Mouse (Mus musculus) CH12.LX (cell line): ENCODE measurements around the gene Hoxc4. TPM values are rescaled to one million over a fixed set of nuclear protein-coding genes. Genes with fewer than 3 reads are reported as not detected.

Experiments
- DNase-seq: peaks from one replicate; pipeline ENCODE4 v3.0.0-alpha.2; 2013; ENCODE audit errors: extremely low read depth
- H3K27ac ChIP-seq: 2 replicates; pipeline ENCODE4 v1.5.1; 2012; ENCODE audit warnings: low read depth, mild to moderate bottlenecking, control low read depth, moderate library complexity; ENCODE audit not compliant: insufficient read depth
- H3K27me3 ChIP-seq: replicated peaks from 2 replicates; pipeline ENCODE3; 2012; ENCODE audit warnings: inconsistent platforms
- H3K36me3 ChIP-seq, 2 experiments: replicated peaks in 1 of 2; 2 replicates each; pipeline versions ENCODE3 to v1.6.1; 2012; ENCODE audit warnings: inconsistent platforms in 1 of 2, low read length in 1 of 2, mild to moderate bottlenecking in 1 of 2, mixed read lengths in 1 of 2, moderate library complexity in 1 of 2; ENCODE audit not compliant: control insufficient read depth in 1 of 2, insufficient read depth in 1 of 2
- H3K4me1 ChIP-seq, 2 experiments: 2 replicates each; pipeline ENCODE4 v1.6.1; 2012; ENCODE audit warnings: inconsistent platforms in 1 of 2, moderate library complexity in 1 of 2; ENCODE audit not compliant: insufficient read depth in 2 of 2, control insufficient read depth in 1 of 2
- H3K4me2 ChIP-seq: 2 replicates; pipeline ENCODE4 v1.6.1; 2012; ENCODE audit warnings: low read depth, mild to moderate bottlenecking, control low read depth; ENCODE audit not compliant: poor library complexity, insufficient read depth, severe bottlenecking
- H3K4me3 ChIP-seq, 3 experiments: fragments of 150-350 bp in 1 of 3; sonication (generic) in 1 of 3; replicated peaks in 1 of 3; 2 replicates each; pipeline versions ENCODE3 to v1.5.1; 2011 to 2012; ENCODE audit warnings: low read depth in 2 of 3, low read length in 2 of 3, mild to moderate bottlenecking in 2 of 3, moderate library complexity in 2 of 3, control low read depth in 1 of 3, improper control_type of control experiment in 1 of 3, inconsistent platforms in 1 of 3, mixed read lengths in 1 of 3; ENCODE audit not compliant: poor library complexity in 1 of 3
- H3K79me2 ChIP-seq: replicated peaks from 2 replicates; pipeline ENCODE4 v1.6.1; 2012; ENCODE audit warnings: mild to moderate bottlenecking, moderate library complexity; ENCODE audit not compliant: control insufficient read depth, poor library complexity, insufficient read depth, severe bottlenecking; ENCODE audit errors: extremely low read depth
- H3K9ac ChIP-seq: 2 replicates; pipeline ENCODE4 v1.6.1; 2012; ENCODE audit warnings: low read depth, mild to moderate bottlenecking, control low read depth, moderate library complexity; ENCODE audit not compliant: insufficient read depth
- H3K9me3 ChIP-seq: replicated peaks from 2 replicates; pipeline ENCODE3; 2012; ENCODE audit warnings: low read length, inconsistent platforms, mixed read lengths
- BHLHE40 ChIP-seq: IDR thresholded peaks from 2 replicates; pipeline ENCODE4 v1.6.1; 2011; ENCODE audit warnings: mild to moderate bottlenecking, low read depth, low read length, improper control_type of control experiment
- CHD2 ChIP-seq: IDR thresholded peaks from 2 replicates; pipeline ENCODE4 v1.6.1; 2011; ENCODE audit warnings: low read length, improper control_type of control experiment
- CTCF ChIP-seq, 2 experiments: IDR thresholded peaks in 1 of 2; conservative IDR thresholded peaks in 1 of 2; 2 replicates each; pipeline ENCODE4 v1.5.1; 2011 to 2012; ENCODE audit warnings: low read depth in 2 of 2, low read length in 2 of 2, improper control_type of control experiment in 1 of 2, inconsistent platforms in 1 of 2, mild to moderate bottlenecking in 1 of 2, moderate library complexity in 1 of 2
- E2F4 ChIP-seq: IDR thresholded peaks from 2 replicates; pipeline ENCODE4 v1.6.1; 2011; ENCODE audit warnings: low read depth, low read length, improper control_type of control experiment; ENCODE audit not compliant: insufficient replicate concordance
- EP300 ChIP-seq: IDR thresholded peaks from 2 replicates; pipeline ENCODE4 v1.6.1; 2011; ENCODE audit warnings: low read length, improper control_type of control experiment
- HCFC1 ChIP-seq: IDR thresholded peaks from 2 replicates; pipeline ENCODE4 v1.6.1; 2012; ENCODE audit warnings: low read depth, mild to moderate bottlenecking, inconsistent platforms, low read length, improper control_type of control experiment
- IRF4 ChIP-seq: IDR thresholded peaks from 2 replicates; pipeline ENCODE4 v1.6.1; 2014; ENCODE audit warnings: low read depth, mild to moderate bottlenecking, inconsistent platforms, low read length, improper control_type of control experiment
- JUN ChIP-seq: IDR thresholded peaks from 2 replicates; pipeline ENCODE4 v1.6.1; 2011; ENCODE audit warnings: low read depth, mild to moderate bottlenecking, low read length, improper control_type of control experiment, moderate library complexity; ENCODE audit not compliant: insufficient read depth
- KAT2A ChIP-seq: IDR thresholded peaks from 2 replicates; pipeline ENCODE4 v1.6.1; 2012; ENCODE audit warnings: low read length, improper control_type of control experiment, inconsistent platforms; ENCODE audit not compliant: insufficient replicate concordance
- MAFK ChIP-seq: IDR thresholded peaks from 2 replicates; pipeline ENCODE4 v1.6.1; 2011; ENCODE audit warnings: low read length, improper control_type of control experiment; ENCODE audit not compliant: insufficient replicate concordance
- MAX ChIP-seq: IDR thresholded peaks from 2 replicates; pipeline ENCODE4 v1.6.1; 2011; ENCODE audit warnings: low read length, improper control_type of control experiment
- MAZ ChIP-seq: IDR thresholded peaks from 2 replicates; pipeline ENCODE4 v1.6.1; 2012; ENCODE audit warnings: low read depth, mild to moderate bottlenecking, inconsistent platforms, low read length, improper control_type of control experiment, moderate library complexity
- MEF2A ChIP-seq: IDR thresholded peaks from 2 replicates; pipeline ENCODE4 v1.6.1; 2014; ENCODE audit warnings: low read depth, mild to moderate bottlenecking, inconsistent platforms, low read length, improper control_type of control experiment, borderline replicate concordance
- MXI1 ChIP-seq: IDR thresholded peaks from 2 replicates; pipeline ENCODE4 v1.6.1; 2011; ENCODE audit warnings: mild to moderate bottlenecking, low read depth, low read length, improper control_type of control experiment
- NELFE ChIP-seq: IDR thresholded peaks from 2 replicates; pipeline ENCODE4 v1.6.1; 2011; ENCODE audit warnings: low read depth, low read length, improper control_type of control experiment
- NRF1 ChIP-seq: IDR thresholded peaks from 2 replicates; pipeline ENCODE4 v1.6.1; 2014; ENCODE audit warnings: low read depth, mild to moderate bottlenecking, inconsistent platforms, low read length, improper control_type of control experiment, moderate library complexity
- PAX5 ChIP-seq: IDR thresholded peaks from 2 replicates; pipeline ENCODE4 v1.6.1; 2012; ENCODE audit warnings: low read length, inconsistent platforms, mixed read lengths
- POLR2A ChIP-seq: IDR thresholded peaks from 2 replicates; pipeline ENCODE4 v1.6.1; 2011; ENCODE audit warnings: low read depth, mild to moderate bottlenecking, improper control_type of control experiment, low read length
- RAD21 ChIP-seq: IDR thresholded peaks from 2 replicates; pipeline ENCODE4 v1.6.1; 2011; ENCODE audit warnings: low read depth, mild to moderate bottlenecking, low read length, improper control_type of control experiment, moderate library complexity
- SMC3 ChIP-seq: IDR thresholded peaks from 2 replicates; pipeline ENCODE4 v1.6.1; 2011; ENCODE audit warnings: low read depth, low read length, improper control_type of control experiment
- TBP ChIP-seq: conservative IDR thresholded peaks from 2 replicates; pipeline ENCODE4 v1.6.1; 2011; ENCODE audit warnings: low read depth, low read length, improper control_type of control experiment
- USF1 ChIP-seq: IDR thresholded peaks from 2 replicates; pipeline ENCODE4 v1.6.1; 2014; ENCODE audit warnings: low read depth, mild to moderate bottlenecking, inconsistent platforms, low read length, improper control_type of control experiment
- ZC3H11A ChIP-seq: IDR thresholded peaks from 2 replicates; pipeline ENCODE4 v1.6.1; 2012; ENCODE audit warnings: low read depth, mild to moderate bottlenecking, inconsistent platforms, low read length, improper control_type of control experiment
- ZKSCAN1 ChIP-seq: IDR thresholded peaks from 2 replicates; pipeline ENCODE4 v1.6.1; 2012; ENCODE audit warnings: low read depth, inconsistent platforms, low read length, improper control_type of control experiment, borderline replicate concordance
- ZMIZ1 ChIP-seq: IDR thresholded peaks from 2 replicates; pipeline ENCODE4 v1.6.1; 2012; ENCODE audit warnings: low read depth, mild to moderate bottlenecking, inconsistent platforms, low read length, improper control_type of control experiment
- ZNF384 ChIP-seq: IDR thresholded peaks from 2 replicates; pipeline ENCODE4 v1.6.1; 2012; ENCODE audit warnings: low read depth, low read length, improper control_type of control experiment, inconsistent platforms
- dilution Hi-C: fragments of 300-500 bp; cut with MboI; formaldehyde crosslinking; loops from 2 replicates; pipeline ENCODE4 v1.14.3; 2020; ENCODE audit warnings: low sequenced_read_pairs; ENCODE audit not compliant: extremely low pct_unique_long_range_greater_than_20kb, extremely low pct_ligation_motif_present
- in situ Hi-C: fragments of 300-500 bp; cut with MboI; formaldehyde crosslinking; loops from 3 replicates; pipeline ENCODE4 v1.14.3; 2019; ENCODE audit warnings: low sequenced_read_pairs, low pct_ligation_motif_present, low pct_unique_long_range_greater_than_20kb, mixed read lengths
- polyA plus RNA-seq: library from polyadenylated mRNA; unstranded; fragments of >175 nt; gene quantifications from 2 replicates; pipeline ENCODE4 v1.2.1, GENCODE M21; 2012; ENCODE audit warnings: low read depth; ENCODE audit not compliant: insufficient read length
- total RNA-seq, 2 experiments: library from RNA; depleted of rRNA; stranded (reverse); fragments of 300-350 nt in 1 of 2; fragments of >200 nt in 1 of 2; gene quantifications; 2 replicates each; pipeline ENCODE4 v1.2.3; 2012 to 2014

The Hoxc4 gene
- total and polyA plus RNA-seq, 3 experiments, result 5.7 to 31.7 (median 8.6) TPM

GRCm38 (mm10) chr15:103071266-103071665 lies 52.5 kb downstream of the Hoxc4 start:
- Histone ChIP-seq H3K36me3 (no peaks in the 10 kb centered on the region), H3K4me2 (no peak overlapping the region), H3K27me3 (no peaks in the 10 kb centered on the region), H3K9ac (no peak overlapping the region), H3K79me2 (no peaks in the 10 kb centered on the region), H3K9me3 (no peaks in the 10 kb centered on the region), H3K4me3 (no peak overlapping the region), H3K27ac (no peak overlapping the region), H3K4me1 (no peaks in the 10 kb centered on the region)
- TF ChIP-seq CTCF (conservative IDR thresholded peaks at IDR 0.05 in 1 of 2, IDR thresholded peaks at IDR 0.05 in 1 of 2; ENCODE audit: low read depth in 2 of 2, low read length in 2 of 2) (no peak), ZMIZ1 (no peak), PAX5 (no peak), HCFC1 (no peak), ZC3H11A (no peak), MAZ (no peak), NRF1 (no peak), MAX (no peak), E2F4 (no peak)
- in situ Hi-C loops, result no loop called here
- dilution Hi-C loops, result no loop called here
- DNase-seq, result no peak

GRCm38 (mm10) chr15:103074663-103075415 lies 56.1 kb downstream of the Hoxc4 start:
- no peak overlapping the region for H3K9ac ChIP-seq
- H3K9me3 ChIP-seq, result no peaks in the 10 kb centered on the region
- no peak for DNase-seq
- dilution Hi-C loops, result no loop called here
- in situ Hi-C loops, result no loop called here
- no peak overlapping the region for H3K27ac ChIP-seq
- no peaks in the 10 kb centered on the region for H3K36me3 ChIP-seq
- TF ChIP-seq JUN, result no peak
- TF ChIP-seq ZKSCAN1, result no peak
- TF ChIP-seq BHLHE40, result no peak
- no peak for TF ChIP-seq NELFE
- TF ChIP-seq TBP, result no peak
- TF ChIP-seq NRF1, result no peak
- TF ChIP-seq KAT2A, result no peak
- TF ChIP-seq E2F4, result no peak
- TF ChIP-seq MAFK, result no peak
- TF ChIP-seq EP300, result no peak
- TF ChIP-seq ZNF384, result no peak
- TF ChIP-seq MXI1, result no peak
- no peak for TF ChIP-seq IRF4
- no peak for TF ChIP-seq POLR2A
- no peak for TF ChIP-seq USF1
- TF ChIP-seq RAD21, result no peak
- no peak for TF ChIP-seq MEF2A
- TF ChIP-seq CTCF (conservative IDR thresholded peaks at IDR 0.05 in 1 of 2, IDR thresholded peaks at IDR 0.05 in 1 of 2; ENCODE audit: low read depth in 2 of 2, low read length in 2 of 2), result no peak
- TF ChIP-seq SMC3, result no peak
- TF ChIP-seq CHD2, result no peak
- no peaks in the 10 kb centered on the region for H3K79me2 ChIP-seq
- H3K4me3 ChIP-seq, result no peak overlapping the region
- H3K4me1 ChIP-seq, result no peaks in the 10 kb centered on the region
- no peaks in the 10 kb centered on the region for H3K27me3 ChIP-seq
- no peak overlapping the region for H3K4me2 ChIP-seq
